Mouse (Mus musculus) liver, embryonic 14.5 days (tissue): Measurements from ENCODE around the gene Trim32.

Experiments used
- CTCF ChIP-seq: IDR thresholded peaks from 2 replicates; pipeline ENCODE4 v1.5.1; 2016; ENCODE audit warnings: antibody characterized with exemption, low read depth, control low read depth
- EP300 ChIP-seq: IDR thresholded peaks from 2 replicates; pipeline ENCODE4 v1.6.1; 2016; ENCODE audit warnings: antibody characterized with exemption, low read depth

DNA sequence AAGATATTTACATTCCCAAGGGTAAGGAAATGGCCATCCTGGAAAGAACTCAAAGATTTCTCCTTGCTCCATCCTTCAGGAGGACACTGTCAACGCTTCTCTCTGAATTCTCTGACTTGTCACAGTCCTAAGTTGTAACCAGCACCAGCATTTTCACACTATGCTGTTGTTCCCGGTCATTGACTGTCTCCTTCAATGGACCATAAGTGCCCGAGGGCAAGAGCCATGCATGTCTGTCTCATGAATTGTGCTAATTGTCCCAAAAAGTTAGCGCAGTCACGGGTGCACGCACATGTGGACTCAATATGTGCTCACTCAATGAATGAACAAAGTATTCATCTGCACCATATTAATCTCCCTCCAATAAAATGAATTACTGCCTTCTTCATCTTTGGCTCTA, 58.4 kb downstream of the Trim32 start:
- no peak for TF ChIP-seq CTCF
- TF ChIP-seq EP300 = no peak
